In the genomic region with DNA sequence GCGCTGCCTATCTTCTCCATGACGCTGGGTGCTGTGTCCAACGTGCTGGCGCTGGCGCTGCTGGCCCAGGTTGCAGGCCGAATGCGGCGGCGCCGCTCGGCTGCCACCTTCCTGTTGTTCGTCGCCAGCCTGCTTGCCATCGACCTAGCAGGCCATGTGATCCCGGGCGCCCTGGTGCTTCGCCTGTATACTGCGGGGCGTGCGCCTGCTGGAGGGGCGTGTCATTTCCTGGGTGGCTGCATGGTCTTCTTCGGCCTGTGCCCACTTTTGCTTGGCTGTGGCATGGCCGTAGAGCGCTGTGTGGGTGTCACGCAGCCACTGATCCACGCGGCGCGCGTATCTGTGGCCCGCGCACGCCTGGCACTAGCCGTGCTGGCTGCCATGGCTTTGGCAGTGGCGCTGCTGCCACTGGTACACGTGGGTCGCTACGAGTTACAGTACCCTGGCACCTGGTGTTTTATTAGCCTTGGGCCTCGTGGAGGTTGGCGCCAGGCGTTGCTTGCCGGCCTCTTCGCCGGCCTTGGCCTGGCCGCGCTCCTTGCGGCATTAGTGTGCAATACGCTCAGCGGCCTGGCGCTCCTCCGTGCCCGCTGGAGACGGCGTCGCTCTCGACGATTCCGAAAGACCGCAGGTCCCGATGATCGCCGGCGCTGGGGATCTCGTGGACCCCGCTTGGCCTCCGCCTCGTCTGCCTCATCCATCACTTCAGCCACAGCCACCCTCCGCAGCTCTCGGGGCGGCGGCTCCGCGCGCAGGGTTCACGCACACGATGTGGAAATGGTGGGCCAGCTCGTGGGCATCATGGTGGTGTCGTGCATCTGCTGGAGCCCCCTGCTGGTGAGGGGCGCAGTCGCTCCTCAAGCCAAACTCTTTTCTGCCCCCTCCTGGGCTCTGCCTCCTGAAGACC, we compare ENCODE assay signal across 8 mouse cellular contexts. TPM values are rescaled to one million over a fixed set of nuclear protein-coding genes. Genes with fewer than 3 reads are reported as not detected.
A peak's percentile ranks its signal among the peaks of the same experiment; 100 is the strongest.
DNase-seq lines count a peak whose midpoint lies in the region; ATAC-seq and TF ChIP-seq lines count a peak whose summit lies in the region.

No protein-coding gene starts in this region.

- no peaks in the 10 kb centered on the region for H3K9me3 ChIP-seq in forebrain, embryonic 13.5 days (replicated peaks)
- H3K9me3 ChIP-seq in hindbrain, postnatal 0 days (ENCODE audit: low read length) = no peaks in the 10 kb centered on the region
- H3K9me3 ChIP-seq in liver, embryonic 12.5 days (replicated peaks) = no peaks in the 10 kb centered on the region
- H3K9me3 ChIP-seq in neural tube, embryonic 11.5 days (ENCODE audit: control insufficient read depth, low read length) = no peaks in the 10 kb centered on the region

- H3K4me1 ChIP-seq in forebrain, embryonic 13.5 days = peaks cover 22% of the 10 kb centered on the region
- peaks cover 10% of the 10 kb centered on the region; the same call in 1 of the 2 replicates for H3K4me1 ChIP-seq in hindbrain, postnatal 0 days (ENCODE audit: insufficient read depth, low read length)
- peaks cover 30% of the 10 kb centered on the region for H3K4me1 ChIP-seq in liver, embryonic 12.5 days
- H3K4me1 ChIP-seq in neural tube, embryonic 11.5 days (ENCODE audit: control insufficient read depth, insufficient read depth, low read length) = peaks cover 10% of the 10 kb centered on the region

- 23% methylated on average over 80 of the region's 80 CpGs for WGBS in forebrain, embryonic 13.5 days
- 25% methylated on average over 80 of the region's 80 CpGs for WGBS in hindbrain, postnatal 0 days
- WGBS in liver, embryonic 12.5 days (ENCODE audit: insufficient replicate concordance) = 42% methylated on average over 80 of the region's 80 CpGs
- 21% methylated on average over 80 of the region's 80 CpGs for WGBS in neural tube, embryonic 11.5 days

- H3K4me3 ChIP-seq in forebrain, embryonic 13.5 days = peak overlapping the region; percentile 40
- peak overlapping the region; percentile 24 for H3K4me3 ChIP-seq in hindbrain, postnatal 0 days (ENCODE audit: low read length)
- H3K4me3 ChIP-seq in liver, embryonic 12.5 days = peak overlapping the region; percentile 32
- H3K4me3 ChIP-seq in neural tube, embryonic 11.5 days (ENCODE audit: low read depth, low read length) = peak overlapping the region; percentile 32

- H3K36me3 ChIP-seq in forebrain, embryonic 13.5 days (ENCODE audit: poor library complexity, severe bottlenecking) = peaks cover 53% of the 10 kb centered on the region
- H3K36me3 ChIP-seq in hindbrain, postnatal 0 days (ENCODE audit: insufficient read depth, low read length) = peaks cover 37% of the 10 kb centered on the region
- H3K36me3 ChIP-seq in liver, embryonic 12.5 days = peaks cover 50% of the 10 kb centered on the region
- H3K36me3 ChIP-seq in neural tube, embryonic 11.5 days (ENCODE audit: control insufficient read depth, insufficient read depth, low read length) = peaks cover 4% of the 10 kb centered on the region

- DNase-seq in left cerebral cortex, adult 18-20 months (ENCODE audit: low spot score in 2 of 2) = peak; percentile 43 to 55
- DNase-seq in left cerebral cortex, adult 11 months (ENCODE audit: low spot score) = no peak
- DNase-seq in cerebellum, adult 11 months = peak; percentile 41
- DNase-seq in hindbrain, postnatal 0 days (ENCODE audit: low spot score) = peak; percentile 89
- peak; percentile 87 for DNase-seq in neural tube, embryonic 11.5 days (ENCODE audit: low spot score)
- peak; percentile 67 for DNase-seq in thymus, postnatal 0 days (ENCODE audit: low spot score)

- H3K4me2 ChIP-seq in forebrain, embryonic 13.5 days = peak overlapping the region; percentile 72
- H3K4me2 ChIP-seq in hindbrain, postnatal 0 days (ENCODE audit: low read depth, low read length) = peak overlapping the region; percentile 53
- peak overlapping the region; percentile 63 for H3K4me2 ChIP-seq in liver, embryonic 12.5 days
- peak overlapping the region; percentile 73 for H3K4me2 ChIP-seq in neural tube, embryonic 11.5 days (ENCODE audit: low read depth)

- peak; percentile 92 for TF ChIP-seq CTCF in hindbrain, postnatal 0 days (IDR thresholded peaks at IDR 0.05; ENCODE audit: low read depth)

- H3K9ac ChIP-seq in forebrain, embryonic 13.5 days = peak overlapping the region; percentile 68
- peak overlapping the region; percentile 40; the same call in 1 of the 2 replicates for H3K9ac ChIP-seq in hindbrain, postnatal 0 days (replicated peaks; ENCODE audit: low read length)
- H3K9ac ChIP-seq in liver, embryonic 12.5 days = no peak overlapping the region
- peak overlapping the region; percentile 62 for H3K9ac ChIP-seq in neural tube, embryonic 11.5 days (ENCODE audit: low read length)

- ATAC-seq in forebrain, embryonic 13.5 days = peak; percentile 69
- peak; percentile 71 for ATAC-seq in hindbrain, postnatal 0 days
- 0 out of 2 replicates have a peak, but pooled peaks have one; percentile 27 for ATAC-seq in liver, embryonic 12.5 days
- ATAC-seq in neural tube, embryonic 11.5 days (ENCODE audit: insufficient read depth, low FRiP score, low TSS enrichment) = peak; percentile 42

- no peak overlapping the region for H3K27ac ChIP-seq in forebrain, embryonic 13.5 days
- H3K27ac ChIP-seq in hindbrain, postnatal 0 days = peak overlapping the region; percentile 67; the same call in 1 of the 2 replicates
- H3K27ac ChIP-seq in liver, embryonic 12.5 days = no peak overlapping the region
- no peak overlapping the region for H3K27ac ChIP-seq in neural tube, embryonic 11.5 days (ENCODE audit: low read depth, low read length)

- peaks cover 4% of the 10 kb centered on the region; the same call in 1 of the 2 replicates for H3K27me3 ChIP-seq in forebrain, embryonic 13.5 days
- no peaks in the 10 kb centered on the region for H3K27me3 ChIP-seq in hindbrain, postnatal 0 days (ENCODE audit: insufficient read depth, low read length)
- peaks cover 26% of the 10 kb centered on the region for H3K27me3 ChIP-seq in liver, embryonic 12.5 days (replicated peaks)
- H3K27me3 ChIP-seq in neural tube, embryonic 11.5 days (ENCODE audit: control insufficient read depth, insufficient read depth, low read length) = peaks cover 7% of the 10 kb centered on the region; the same call in 1 of the 2 replicates

RNA-seq across cellular contexts. Expression of a gene that starts 1.8 kb away (rescaled TPM):
- 1 to 10 TPM; 1.2 to 1.6 TPM for total RNA-seq in left cerebral cortex, adult 18-20 months (2021)
- polyA plus RNA-seq in forebrain, embryonic 13.5 days (2015; fragmentation: Nextera tagmentation; extraction: Ambion mirVana) = 0.67 and 0.78 TPM in 2 replicates
- total RNA-seq in hindbrain, postnatal 0 days (2014; rRNA removed) = 2.6 and 4.7 TPM in 2 replicates
- polyA plus RNA-seq in hindbrain, postnatal 0 days (2015; fragmentation: Nextera tagmentation; extraction: Ambion mirVana) = 0.40 and 0.49 TPM in 2 replicates
- 0.25 and 0.41 TPM in 2 replicates for polyA plus RNA-seq in liver, embryonic 12.5 days (2016; fragmentation: Nextera tagmentation; extraction: Ambion mirVana)
- polyA plus RNA-seq in neural tube, embryonic 11.5 days (2014; fragmentation: Nextera tagmentation; extraction: Ambion mirVana) = 0.34 and 1.1 TPM in 2 replicates
- 0.42 and 0.82 TPM in 2 replicates for polyA plus RNA-seq in thymus, postnatal 0 days (2015; fragmentation: Nextera tagmentation; extraction: Ambion mirVana)

RNA-seq across cellular contexts. Expression of a gene that starts 15.8 kb away (rescaled TPM):
- 10 to 100 TPM; 86.0 to 86.7 TPM for total RNA-seq in left cerebral cortex, adult 18-20 months (2021)
- 190 and 196 TPM in 2 replicates for polyA plus RNA-seq in forebrain, embryonic 13.5 days (2015; fragmentation: Nextera tagmentation; extraction: Ambion mirVana)
- 71.5 and 84.9 TPM in 2 replicates for total RNA-seq in hindbrain, postnatal 0 days (2014; rRNA removed)
- 114 and 121 TPM in 2 replicates for polyA plus RNA-seq in hindbrain, postnatal 0 days (2015; fragmentation: Nextera tagmentation; extraction: Ambion mirVana)
- polyA plus RNA-seq in liver, embryonic 12.5 days (2016; fragmentation: Nextera tagmentation; extraction: Ambion mirVana) = 80.0 and 80.4 TPM in 2 replicates
- polyA plus RNA-seq in neural tube, embryonic 11.5 days (2014; fragmentation: Nextera tagmentation; extraction: Ambion mirVana) = 174 and 181 TPM in 2 replicates
- 89.3 and 90.6 TPM in 2 replicates for polyA plus RNA-seq in thymus, postnatal 0 days (2015; fragmentation: Nextera tagmentation; extraction: Ambion mirVana)

RNA-seq across cellular contexts. Expression of a gene that starts 30.7 kb away (rescaled TPM):
- total RNA-seq in left cerebral cortex, adult 18-20 months (2021) = 10 to 100 TPM; 53.9 to 65.2 TPM
- polyA plus RNA-seq in forebrain, embryonic 13.5 days (2015; fragmentation: Nextera tagmentation; extraction: Ambion mirVana) = 25.6 and 26.7 TPM in 2 replicates
- 54.7 and 65.6 TPM in 2 replicates for total RNA-seq in hindbrain, postnatal 0 days (2014; rRNA removed)
- 18.2 and 21.8 TPM in 2 replicates for polyA plus RNA-seq in hindbrain, postnatal 0 days (2015; fragmentation: Nextera tagmentation; extraction: Ambion mirVana)
- 17.5 and 19.5 TPM in 2 replicates for polyA plus RNA-seq in liver, embryonic 12.5 days (2016; fragmentation: Nextera tagmentation; extraction: Ambion mirVana)
- 29.3 and 29.5 TPM in 2 replicates for polyA plus RNA-seq in neural tube, embryonic 11.5 days (2014; fragmentation: Nextera tagmentation; extraction: Ambion mirVana)
- polyA plus RNA-seq in thymus, postnatal 0 days (2015; fragmentation: Nextera tagmentation; extraction: Ambion mirVana) = 38.8 and 44.8 TPM in 2 replicates

RNA-seq across cellular contexts. Expression of a gene that starts 46.7 kb away (rescaled TPM):
- 10 to 100 TPM; 14.6 to 19.2 TPM for total RNA-seq in left cerebral cortex, adult 18-20 months (2021)
- polyA plus RNA-seq in forebrain, embryonic 13.5 days (2015; fragmentation: Nextera tagmentation; extraction: Ambion mirVana) = 183 and 200 TPM in 2 replicates
- total RNA-seq in hindbrain, postnatal 0 days (2014; rRNA removed) = 36.2 and 44.6 TPM in 2 replicates
- polyA plus RNA-seq in hindbrain, postnatal 0 days (2015; fragmentation: Nextera tagmentation; extraction: Ambion mirVana) = 72.3 and 75.9 TPM in 2 replicates
- 270 and 299 TPM in 2 replicates for polyA plus RNA-seq in liver, embryonic 12.5 days (2016; fragmentation: Nextera tagmentation; extraction: Ambion mirVana)
- polyA plus RNA-seq in neural tube, embryonic 11.5 days (2014; fragmentation: Nextera tagmentation; extraction: Ambion mirVana) = 214 and 223 TPM in 2 replicates
- polyA plus RNA-seq in thymus, postnatal 0 days (2015; fragmentation: Nextera tagmentation; extraction: Ambion mirVana) = 325 and 328 TPM in 2 replicates
